Comparison of ENCODE assay signal across 11 mouse cellular contexts in the genomic region with DNA sequence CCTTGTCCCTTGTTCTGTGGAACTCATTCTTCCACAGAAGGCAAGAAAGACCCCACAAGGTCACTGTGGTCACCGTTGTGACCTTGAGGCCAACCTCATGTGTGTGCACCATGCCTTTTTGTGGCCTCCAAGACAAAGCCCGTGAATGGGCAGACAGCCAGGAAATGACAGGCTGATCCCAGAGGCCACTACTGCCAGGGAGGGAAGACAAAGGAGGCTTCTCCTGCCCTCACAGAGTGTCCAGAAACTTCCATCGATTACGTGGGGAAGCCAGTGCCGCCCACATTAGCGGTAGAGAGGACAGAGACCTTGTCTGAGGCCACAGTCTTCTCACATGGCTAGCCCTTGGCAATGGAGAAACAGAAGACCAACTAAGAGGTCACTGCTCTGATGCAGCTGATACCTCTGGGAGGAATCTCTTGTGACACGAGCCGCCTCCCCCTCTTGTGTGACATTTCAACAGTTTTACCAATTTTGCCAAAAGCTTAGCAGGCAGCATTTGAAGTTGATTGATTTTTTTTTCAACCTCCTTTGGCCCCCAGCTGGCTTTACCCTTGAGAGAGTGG. TPM values are rescaled to one million over a fixed set of nuclear protein-coding genes. Genes with fewer than 3 reads are reported as not detected.
DNase-seq lines count a peak whose midpoint lies in the region; ATAC-seq and TF ChIP-seq lines count a peak whose summit lies in the region.
"Had no signal": no experiment of that assay in that cellular context is flagged by ENCODE, and none has a peak within 500 bp of the region (broad histone marks: within the 10 kb centered on the region; RNA-seq: fewer than 3 reads in every experiment).

No protein-coding gene starts in this region.

- no peak overlapping the region for H3K4me2 ChIP-seq in kidney, postnatal 0 days (ENCODE audit: low read length)
- H3K4me2 ChIP-seq in hindbrain, embryonic 13.5 days: no peak overlapping the region

- H3K36me3 ChIP-seq in kidney, postnatal 0 days (ENCODE audit: insufficient read depth, low read length): no peaks in the 10 kb centered on the region
- no peaks in the 10 kb centered on the region for H3K36me3 ChIP-seq in hindbrain, embryonic 13.5 days

- H3K27me3 ChIP-seq in kidney, postnatal 0 days (ENCODE audit: insufficient read depth, low read length): no peaks in the 10 kb centered on the region
- no peaks in the 10 kb centered on the region for H3K27me3 ChIP-seq in hindbrain, embryonic 13.5 days

- ATAC-seq in kidney, postnatal 0 days (replicated peaks; ENCODE audit: low FRiP score, low read depth): no peak
- ATAC-seq in hindbrain, embryonic 13.5 days (ENCODE audit: low FRiP score): no peak
- no peak for ATAC-seq in CD4-positive, CD25-positive, alpha-beta regulatory T cell, adult 4 months

- TF ChIP-seq CTCF in kidney, postnatal 0 days (IDR thresholded peaks at IDR 0.05; ENCODE audit: low read depth): no peak

- WGBS in kidney, postnatal 0 days: 58% methylated on average over 8 of the region's 8 CpGs
- WGBS in hindbrain, embryonic 13.5 days: 37% methylated on average over 8 of the region's 8 CpGs

- peak; percentile 45 to 57 for DNase-seq in adrenal gland, adult (ENCODE audit: inconsistent age in 2 of 2, low spot score in 1 of 2)
- DNase-seq in adrenal gland, adult 8-10 months: no peak
- peak; percentile 16 for DNase-seq in kidney, postnatal 0 days (ENCODE audit: low spot score)
- no peak for DNase-seq in kidney, postnatal 4 days
- peak; percentile 2 for DNase-seq in adipocyte (ENCODE audit: low spot score)
- DNase-seq in c-Kit-positive CD71-positive TER-119-positive erythroid progenitor cells, embryonic 14.5 days (ENCODE audit: low spot score): no peak
- DNase-seq: gastrocnemius, postnatal 25 days; kidney, postnatal 10 days; lung, postnatal 10 days had no signal

- H3K4me1 ChIP-seq in kidney, postnatal 0 days (replicated peaks; ENCODE audit: insufficient read depth, low read length): no peaks in the 10 kb centered on the region; the same call in 1 of the 2 replicates
- H3K4me1 ChIP-seq in hindbrain, embryonic 13.5 days (replicated peaks): peaks cover 18% of the 10 kb centered on the region

- H3K9ac ChIP-seq in kidney, postnatal 0 days (ENCODE audit: low read depth, low read length): no peak overlapping the region
- no peak overlapping the region for H3K9ac ChIP-seq in hindbrain, embryonic 13.5 days

- H3K4me3 ChIP-seq in kidney, postnatal 0 days (replicated peaks; ENCODE audit: low read depth, low read length): no peak overlapping the region
- H3K4me3 ChIP-seq in hindbrain, embryonic 13.5 days: no peak overlapping the region

- no peak overlapping the region for H3K27ac ChIP-seq in kidney, postnatal 0 days
- peak overlapping the region; percentile 52 for H3K27ac ChIP-seq in hindbrain, embryonic 13.5 days

- no peaks in the 10 kb centered on the region for H3K9me3 ChIP-seq in kidney, postnatal 0 days (replicated peaks; ENCODE audit: low read length)
- H3K9me3 ChIP-seq in hindbrain, embryonic 13.5 days: no peaks in the 10 kb centered on the region

RNA-seq across cellular contexts. Expression of a gene that starts 18.1 kb away (rescaled TPM):
- total RNA-seq in adrenal gland, adult 8-10 months (2022): 10 to 100 TPM in 2 of 4 experiments, 1 to 10 TPM in 2; 2.0 to 15.1 (median 7.6) TPM
- 8.2 and 8.4 TPM in 2 replicates for polyA plus RNA-seq in kidney, postnatal 0 days (2015; fragmentation: Nextera tagmentation; extraction: Ambion mirVana)
- 20.6 and 27.0 TPM in 2 replicates for polyA plus RNA-seq in hindbrain, embryonic 13.5 days (2015; fragmentation: Nextera tagmentation; extraction: Ambion mirVana)
- under 1 TPM in 1 of 2 experiments, not detected in 1; 0.70 TPM for polyA plus RNA-seq in CD4-positive, CD25-positive, alpha-beta regulatory T cell, adult 4 months (2017; shearing (Covaris generic))

Comparison
In these comparisons a context has a peak if more than half of its experiments do, and no peak if none do; other contexts are left out.
1. DNase-seq: peak in adrenal gland, adult (2 of 2), kidney, postnatal 0 days (single experiment) and adipocyte (single experiment); none in adrenal gland, adult 8-10 months (single experiment), kidney, postnatal 4 days (0 of 2) and c-Kit-positive CD71-positive TER-119-positive erythroid progenitor cells, embryonic 14.5 days (single experiment).